Mouse (Mus musculus) heart, postnatal 0 days (tissue): ENCODE measurements around the gene Slc9a3r2. TPM values are rescaled to one million over a fixed set of nuclear protein-coding genes. Genes with fewer than 3 reads are reported as not detected.

Source experiments
- ATAC-seq: fragments of 200-750 bp; cut with Nextera tagmentation; 2 replicates; pipeline ENCODE4 v1.8.0; 2017; ENCODE audit warnings: low read depth, moderate number of reproducible peaks, moderate library complexity; ENCODE audit not compliant: insufficient read depth
- DNase-seq: peaks from one replicate; pipeline ENCODE4 v3.0.0-alpha.2; 2016; ENCODE audit warnings: low spot score
- H3K27ac ChIP-seq: fragments of 300-500 bp; sonication (generic); 2 replicates; pipeline ENCODE4 v1.5.1; 2014; ENCODE audit warnings: low read depth, mild to moderate bottlenecking
- H3K27me3 ChIP-seq: fragments of 300-500 bp; sonication (generic); 2 replicates; pipeline ENCODE4 v1.6.1; 2014; ENCODE audit warnings: low read length, mixed read lengths; ENCODE audit not compliant: control insufficient read depth, insufficient read depth
- H3K36me3 ChIP-seq: fragments of 300-500 bp; sonication (generic); replicated peaks from 2 replicates; pipeline ENCODE4 v1.6.1; 2014; ENCODE audit warnings: low read length, mixed read lengths; ENCODE audit not compliant: control insufficient read depth, insufficient read depth
- H3K4me1 ChIP-seq: fragments of 300-500 bp; sonication (generic); 2 replicates; pipeline ENCODE4 v1.6.1; 2014; ENCODE audit warnings: antibody characterized with exemption; ENCODE audit not compliant: control insufficient read depth, insufficient read depth
- H3K4me2 ChIP-seq: fragments of 300-500 bp; sonication (generic); 2 replicates; pipeline ENCODE4 v1.6.1; 2014; ENCODE audit warnings: low read depth, mild to moderate bottlenecking, low read length, moderate library complexity
- H3K4me3 ChIP-seq: fragments of 300-500 bp; sonication (generic); 2 replicates; pipeline ENCODE4 v1.5.1; 2014; ENCODE audit warnings: low read depth, low read length
- H3K9ac ChIP-seq: fragments of 300-500 bp; sonication (generic); replicated peaks from 2 replicates; pipeline ENCODE4 v1.6.1; 2014; ENCODE audit warnings: low read depth, low read length, mixed read lengths
- H3K9me3 ChIP-seq: fragments of 300-500 bp; sonication (generic); replicated peaks from 2 replicates; pipeline ENCODE4 v1.6.1; 2016; ENCODE audit warnings: low read length; ENCODE audit not compliant: control insufficient read depth
- CTCF ChIP-seq: IDR thresholded peaks from 2 replicates; pipeline ENCODE4 v1.5.1; 2016; ENCODE audit warnings: antibody characterized with exemption, control low read depth, low read depth
- EP300 ChIP-seq: IDR thresholded peaks from 2 replicates; pipeline ENCODE4 v1.6.1; 2016; ENCODE audit warnings: antibody characterized with exemption, low read depth
- WGBS: fragments of 180-500 bp; shearing (Covaris S2); extraction: QIAGEN DNeasy Blood & Tissue Kit; methylation state at CpG from one replicate; pipeline ENCODE4 v1.1.7; 2014; 5-methylcytosine and 5-hydroxymethylcytosine counted together
- polyA plus RNA-seq: library from polyadenylated mRNA; unstranded; fragments of >200 nt; fragmentation: Nextera tagmentation; extraction: Ambion mirVana; gene quantifications from 2 replicates; pipeline ENCODE4 v1.2.1, GENCODE M21; 2015
- total RNA-seq: library from RNA; depleted of rRNA; stranded (reverse); fragments of >200 nt; gene quantifications from 2 replicates; pipeline ENCODE4 v1.2.3, GENCODE M21; 2014; ENCODE audit warnings: low replicate concordance

Gene Slc9a3r2
- total and polyA plus RNA-seq, 2 experiments from 2014 or later, result 68.1 to 87.9 TPM

GRCm38 (mm10) chr17:24686514-24686913 is 36.4 kb upstream of the Slc9a3r2 start:
- no peak for DNase-seq
- Histone ChIP-seq H3K27me3 (peaks cover 44% of the 10 kb centered on the region), H3K4me2 (peak overlapping the region; percentile 39; the same call in 1 of the 2 replicates), H3K36me3 (peaks cover 9% of the 10 kb centered on the region; the same call in 1 of the 2 replicates), H3K9me3 (no peaks in the 10 kb centered on the region), H3K4me1 (peaks cover 13% of the 10 kb centered on the region; the same call in 1 of the 2 replicates), H3K4me3 (no peak overlapping the region), H3K27ac (no peak overlapping the region), H3K9ac (no peak overlapping the region)
- TF ChIP-seq CTCF (no peak), EP300 (no peak)
- WGBS, result 36% methylated on average over 16 of the region's 16 CpGs
- ATAC-seq, result 0 out of 2 replicates have a peak, but pooled peaks have one; percentile 37

GRCm38 (mm10) chr17:24677500-24678080 is 27.5 kb upstream of the Slc9a3r2 start:
- H3K27me3 ChIP-seq, result no peaks in the 10 kb centered on the region
- peaks cover 3% of the 10 kb centered on the region; the same call in 1 of the 2 replicates for H3K4me1 ChIP-seq
- no peak overlapping the region for H3K4me3 ChIP-seq
- no peak overlapping the region for H3K9ac ChIP-seq
- no peak for DNase-seq
- ATAC-seq, result no peak
- no peak overlapping the region for H3K4me2 ChIP-seq
- 89% methylated on average over 24 of the region's 24 CpGs for WGBS
- H3K27ac ChIP-seq, result no peak overlapping the region
- no peaks in the 10 kb centered on the region for H3K9me3 ChIP-seq
- H3K36me3 ChIP-seq, result peaks cover 60% of the 10 kb centered on the region
- TF ChIP-seq CTCF (no peak), EP300 (no peak)

- Histone ChIP-seq H3K4me1 (peaks cover 11% of the 10 kb centered on the region; the same call in 1 of the 2 replicates), H3K36me3 (peaks cover 53% of the 10 kb centered on the region), H3K4me2 (no peak overlapping the region), H3K9me3 (no peaks in the 10 kb centered on the region), H3K9ac (no peak overlapping the region), H3K4me3 (no peak overlapping the region), H3K27me3 (no peaks in the 10 kb centered on the region), H3K27ac (no peak overlapping the region)
- 91% methylated on average over 5 of the region's 5 CpGs for WGBS
- DNase-seq, result no peak
- TF ChIP-seq CTCF, result no peak
- no peak for TF ChIP-seq EP300
- no peak for ATAC-seq
Measured at GRCm38 (mm10) chr17:24676877-24677276, 26.8 kb upstream of the Slc9a3r2 start.

GRCm38 (mm10) chr17:24676187-24676586 is 26.1 kb upstream of the Slc9a3r2 start:
- 53% methylated on average over 2 of the region's 2 CpGs for WGBS

GRCm38 (mm10) chr17:24674277-24674676 is 24.1 kb upstream of the Slc9a3r2 start:
- H3K36me3 ChIP-seq, result peaks cover 29% of the 10 kb centered on the region
- no peak for ATAC-seq
- TF ChIP-seq CTCF, result no peak
- TF ChIP-seq EP300, result no peak
- 47% methylated on average over 7 of the region's 7 CpGs for WGBS
- H3K27me3 ChIP-seq, result no peaks in the 10 kb centered on the region
- DNase-seq, result no peak
- peaks cover 29% of the 10 kb centered on the region for H3K4me1 ChIP-seq
- H3K4me2 ChIP-seq, result no peak overlapping the region
- H3K27ac ChIP-seq, result no peak overlapping the region
- no peak overlapping the region for H3K4me3 ChIP-seq
- no peak overlapping the region for H3K9ac ChIP-seq
- no peaks in the 10 kb centered on the region for H3K9me3 ChIP-seq

More at GRCm38 (mm10) chr17:24676187-24676586, 26.1 kb upstream of the Slc9a3r2 start:
- H3K9me3 ChIP-seq, result no peaks in the 10 kb centered on the region
- H3K36me3 ChIP-seq, result peaks cover 48% of the 10 kb centered on the region
- no peak overlapping the region for H3K27ac ChIP-seq
- H3K27me3 ChIP-seq, result no peaks in the 10 kb centered on the region
- TF ChIP-seq EP300, result no peak
- peak; percentile 75 for TF ChIP-seq CTCF
- no peak overlapping the region for H3K4me2 ChIP-seq
- H3K4me1 ChIP-seq, result peaks cover 17% of the 10 kb centered on the region
- peak; percentile 49; the same call in 1 of the 2 replicates for ATAC-seq
- no peak overlapping the region for H3K9ac ChIP-seq
- H3K4me3 ChIP-seq, result no peak overlapping the region
- DNase-seq, result peak; percentile 43

GRCm38 (mm10) chr17:24672141-24672540 is 22.0 kb upstream of the Slc9a3r2 start:
- Histone ChIP-seq H3K27ac (peak overlapping the region; percentile 33; the same call in 1 of the 2 replicates), H3K4me1 (peaks cover 32% of the 10 kb centered on the region), H3K4me2 (peak overlapping the region; percentile 32), H3K9me3 (no peaks in the 10 kb centered on the region), H3K27me3 (no peaks in the 10 kb centered on the region), H3K9ac (no peak overlapping the region), H3K4me3 (no peak overlapping the region), H3K36me3 (peaks cover 8% of the 10 kb centered on the region)
- TF ChIP-seq EP300 (no peak), CTCF (no peak)
- 31% methylated on average over 5 of the region's 5 CpGs for WGBS
- peak; percentile 40 for DNase-seq
- no peak for ATAC-seq
